Mouse (Mus musculus) cortical plate, adult 2 months (tissue): ENCODE measurements at regions not wholly inside any gene's neighbourhood (a gene's known extent, or its start where the extent isn't known, plus 50 kb on each side); places are given as distances from the start of the nearest gene placed in this dataset.

Experiments used
- CTCF ChIP-seq: fragments of 200-500 bp; IDR thresholded peaks from 2 replicates; pipeline ENCODE4 v1.5.1; 2011; ENCODE audit warnings: mild to moderate bottlenecking, control low read depth, low read length; ENCODE audit not compliant: insufficient read depth; ENCODE audit errors: extremely low read depth
- POLR2A ChIP-seq: fragments of 200-500 bp; IDR thresholded peaks from 2 replicates; pipeline ENCODE4 v1.6.1; 2011; ENCODE audit warnings: mild to moderate bottlenecking, low read length, control low read depth; ENCODE audit not compliant: insufficient read depth; ENCODE audit errors: extremely low read depth

GRCm38 (mm10) chr9:46421688-46422274, 102.0 kb upstream of the 4931429L15Rik start:
- TF ChIP-seq POLR2A (no peak), CTCF (no peak)
